Mouse (Mus musculus) ES-Bruce4 (cell line): ENCODE results near the gene Gpc5. TPM values are rescaled to one million over a fixed set of nuclear protein-coding genes. Genes with fewer than 3 reads are reported as not detected.

Experiments
- H3K27ac ChIP-seq: 2 replicates; pipeline ENCODE4 v1.5.1; 2012; ENCODE audit warnings: low read length, inconsistent platforms; ENCODE audit not compliant: insufficient read depth
- H3K27me3 ChIP-seq: 2 replicates; pipeline ENCODE4 v1.6.1; 2012; ENCODE audit warnings: mild to moderate bottlenecking, low read length, inconsistent platforms; ENCODE audit not compliant: control insufficient read depth, poor library complexity, insufficient read depth, severe bottlenecking
- H3K36me3 ChIP-seq: 2 replicates; pipeline ENCODE4 v1.6.1; 2012; ENCODE audit warnings: inconsistent platforms, mild to moderate bottlenecking, low read length, moderate library complexity; ENCODE audit not compliant: control insufficient read depth, poor library complexity, insufficient read depth, severe bottlenecking
- H3K4me1 ChIP-seq: one replicate; pipeline ENCODE4 v1.8.1; 2011; ENCODE audit warnings: low read length; ENCODE audit not compliant: control insufficient read depth, insufficient read depth
- H3K4me3 ChIP-seq: 2 replicates; pipeline ENCODE4 v1.5.1; 2011; ENCODE audit warnings: low read depth, mild to moderate bottlenecking, low read length
- H3K9ac ChIP-seq: 2 replicates; pipeline ENCODE4 v1.6.1; 2012; ENCODE audit warnings: low read depth, mild to moderate bottlenecking, inconsistent platforms; ENCODE audit not compliant: poor library complexity, severe bottlenecking
- H3K9me3 ChIP-seq: replicated peaks from 2 replicates; pipeline ENCODE4 v1.6.1; 2012; ENCODE audit warnings: mild to moderate bottlenecking, low read length, inconsistent platforms; ENCODE audit not compliant: control insufficient read depth, poor library complexity, insufficient read depth, severe bottlenecking
- CTCF ChIP-seq: IDR thresholded peaks from one replicate; pipeline ENCODE4 v1.8.1; 2011; ENCODE audit warnings: low read depth, low read length
- EP300 ChIP-seq: IDR thresholded peaks from 2 replicates; pipeline ENCODE4 v1.6.1; 2011; ENCODE audit warnings: low read depth, low read length; ENCODE audit not compliant: insufficient read depth
- POLR2A ChIP-seq: IDR thresholded peaks from one replicate; pipeline ENCODE4 v1.8.1; 2011; ENCODE audit warnings: low read length; ENCODE audit not compliant: insufficient read depth
- polyA plus RNA-seq: library from polyadenylated mRNA; stranded (reverse); fragments of >200 nt; gene quantifications from 2 replicates; pipeline ENCODE4 v1.2.4, GENCODE M21; 2011; ENCODE audit warnings: low read depth; ENCODE audit not compliant: missing spikeins, insufficient read depth, insufficient read length

The Gpc5 gene
- polyA plus RNA-seq, 1 experiment, result not detected

DNA sequence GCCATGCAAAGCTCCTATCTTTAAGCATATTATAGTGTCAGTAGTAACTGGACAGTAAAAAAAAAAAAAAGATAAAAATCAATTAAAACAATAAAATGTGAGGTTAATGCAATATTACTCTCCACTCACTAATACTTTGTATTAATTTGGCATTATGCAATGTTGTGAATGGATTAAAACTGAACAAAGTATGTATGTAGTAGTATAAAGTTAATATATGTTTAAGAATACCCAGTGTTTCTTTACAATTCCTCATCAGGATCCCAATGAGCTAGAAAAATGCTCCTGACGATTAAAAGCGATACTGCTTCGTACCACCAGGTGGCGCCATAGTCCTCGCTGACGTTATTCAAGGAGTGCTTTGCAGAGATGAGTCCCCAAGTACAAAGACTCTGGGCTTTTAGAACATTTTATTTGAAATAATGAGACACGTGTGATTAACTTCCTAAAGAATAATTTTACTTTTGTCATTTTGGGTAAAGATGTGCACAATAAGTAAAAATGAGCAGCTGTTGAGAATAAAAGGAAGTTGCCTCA lies 739.3 kb downstream of the Gpc5 start:
- no peak overlapping the region for H3K27ac ChIP-seq
- TF ChIP-seq POLR2A (no peak), CTCF (peak; percentile 45), EP300 (no peak)
- no peaks in the 10 kb centered on the region for H3K4me1 ChIP-seq
- H3K36me3 ChIP-seq, result no peaks in the 10 kb centered on the region
- H3K9me3 ChIP-seq, result no peaks in the 10 kb centered on the region
- H3K9ac ChIP-seq, result no peak overlapping the region
- no peak overlapping the region for H3K4me3 ChIP-seq
- H3K27me3 ChIP-seq, result no peaks in the 10 kb centered on the region

DNA sequence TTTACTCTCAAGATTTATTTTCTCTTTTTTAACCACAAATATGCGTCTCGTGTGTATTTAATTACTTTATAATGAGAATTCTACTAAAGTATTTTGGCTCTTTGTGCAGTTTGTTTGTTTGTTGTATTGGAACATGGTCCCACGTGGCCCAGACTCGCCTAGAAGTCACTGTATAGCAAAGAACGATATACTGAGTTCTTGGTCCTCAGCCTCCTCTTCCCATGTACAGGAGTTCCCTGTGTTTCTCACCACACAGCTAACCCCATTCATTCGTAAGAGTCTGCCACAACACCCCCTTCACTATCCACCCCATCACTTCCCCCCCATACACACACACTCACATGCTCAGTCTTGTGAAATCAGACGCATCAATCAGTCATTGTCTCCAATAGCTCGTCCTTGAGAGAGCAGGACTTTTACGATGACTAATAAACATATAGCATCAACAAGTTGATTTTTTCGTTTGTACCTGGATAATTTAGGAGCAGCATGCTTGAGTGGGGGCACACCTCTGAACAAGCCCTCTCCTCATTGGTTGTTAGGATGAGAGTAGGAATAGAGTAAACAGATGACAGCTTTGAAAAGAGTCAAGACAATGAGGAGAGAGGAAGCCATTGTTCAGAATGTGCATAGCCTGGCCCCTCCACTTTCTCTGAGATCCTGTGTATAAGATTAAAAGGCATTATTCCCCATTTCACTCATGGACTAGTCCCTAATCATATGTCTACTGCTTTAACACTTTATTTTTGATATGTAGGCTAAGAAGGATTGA lies 740.0 kb downstream of the Gpc5 start:
- Histone ChIP-seq H3K9ac (no peak overlapping the region), H3K27ac (no peak overlapping the region), H3K36me3 (no peaks in the 10 kb centered on the region), H3K4me3 (no peak overlapping the region), H3K27me3 (no peaks in the 10 kb centered on the region), H3K9me3 (no peaks in the 10 kb centered on the region), H3K4me1 (no peaks in the 10 kb centered on the region)
- TF ChIP-seq EP300 (no peak), POLR2A (no peak), CTCF (no peak)

DNA sequence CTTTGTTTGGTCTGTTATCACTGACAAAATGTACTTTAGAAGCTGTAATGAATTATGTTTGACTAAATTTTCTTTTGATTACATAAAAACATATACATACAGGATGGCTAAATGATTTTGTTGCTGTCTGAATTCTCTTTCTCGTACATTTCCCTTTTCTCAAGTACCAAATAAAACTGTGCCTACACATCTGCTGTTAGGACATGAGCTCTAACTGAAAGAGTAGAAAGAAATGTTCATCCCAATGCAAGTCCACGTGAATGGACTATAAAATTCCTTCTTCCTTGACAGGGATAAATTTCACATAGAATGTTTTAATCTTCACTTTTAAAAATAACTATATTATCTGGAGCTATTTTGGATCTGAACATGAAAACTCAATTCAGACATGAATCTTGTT lies 751.8 kb downstream of the Gpc5 start:
- Histone ChIP-seq H3K27ac (no peak overlapping the region), H3K9me3 (no peaks in the 10 kb centered on the region), H3K9ac (no peak overlapping the region), H3K4me1 (no peaks in the 10 kb centered on the region), H3K27me3 (no peaks in the 10 kb centered on the region), H3K36me3 (no peaks in the 10 kb centered on the region), H3K4me3 (no peak overlapping the region)
- TF ChIP-seq POLR2A (no peak), CTCF (no peak), EP300 (no peak)

DNA sequence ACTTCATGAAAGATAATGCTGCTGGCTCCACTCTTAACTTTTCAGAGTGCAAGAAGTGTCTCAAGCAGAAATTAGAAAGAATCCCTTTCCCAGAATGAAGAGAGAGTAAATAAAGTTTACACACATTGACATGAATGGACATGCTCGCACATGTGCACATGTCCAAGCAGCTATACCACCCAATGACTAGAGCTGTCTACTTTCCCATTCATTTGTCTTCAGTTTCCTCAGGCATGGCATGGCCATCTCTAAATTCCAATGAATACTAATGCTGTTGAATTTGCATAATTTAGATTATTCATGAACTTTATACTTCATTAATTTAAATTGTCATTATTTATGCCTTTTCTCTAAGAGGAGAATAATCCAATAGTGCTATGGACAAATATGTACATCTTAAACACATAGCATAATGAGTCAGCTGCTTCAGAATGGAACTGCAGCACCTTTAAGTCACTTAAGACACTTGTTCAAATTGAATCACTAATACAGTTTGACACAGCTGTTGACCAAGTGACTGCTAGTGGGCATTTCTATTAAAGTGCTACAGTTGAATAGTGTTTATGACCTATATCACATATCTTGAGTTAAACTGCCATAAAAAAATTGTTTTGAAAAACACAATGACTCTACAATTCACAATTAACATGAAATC lies 752.9 kb downstream of the Gpc5 start:
- no peak overlapping the region for H3K27ac ChIP-seq
- H3K36me3 ChIP-seq, result no peaks in the 10 kb centered on the region
- no peak overlapping the region for H3K9ac ChIP-seq
- H3K4me3 ChIP-seq, result no peak overlapping the region
- no peaks in the 10 kb centered on the region for H3K9me3 ChIP-seq
- H3K27me3 ChIP-seq, result no peaks in the 10 kb centered on the region
- TF ChIP-seq CTCF (no peak), POLR2A (no peak), EP300 (no peak)
- no peaks in the 10 kb centered on the region for H3K4me1 ChIP-seq

DNA sequence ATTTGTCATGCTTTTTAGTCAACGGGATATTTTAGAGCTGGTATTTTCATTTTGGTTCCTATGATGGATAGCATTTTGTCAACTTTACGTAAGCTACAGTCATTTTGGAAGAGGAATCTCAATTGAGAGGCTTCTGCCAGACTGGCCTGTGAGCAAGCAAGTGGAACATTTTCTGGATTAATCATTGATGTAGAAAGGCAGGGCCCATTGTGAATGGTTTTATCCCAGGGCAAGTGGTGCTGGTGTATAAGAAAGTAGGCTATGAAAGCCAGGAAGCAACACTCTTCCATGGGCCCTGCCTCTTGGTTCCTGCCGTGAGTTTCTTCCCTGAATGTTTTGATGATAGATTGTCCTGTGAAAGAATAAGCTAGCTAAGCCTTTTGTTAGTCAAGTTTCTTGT lies 777.1 kb downstream of the Gpc5 start:
- no peaks in the 10 kb centered on the region for H3K36me3 ChIP-seq
- H3K27me3 ChIP-seq, result no peaks in the 10 kb centered on the region
- no peak overlapping the region for H3K4me3 ChIP-seq
- TF ChIP-seq POLR2A (no peak), EP300 (no peak), CTCF (no peak)
- no peaks in the 10 kb centered on the region for H3K4me1 ChIP-seq
- no peak overlapping the region for H3K9ac ChIP-seq
- no peaks in the 10 kb centered on the region for H3K9me3 ChIP-seq
- no peak overlapping the region for H3K27ac ChIP-seq

DNA sequence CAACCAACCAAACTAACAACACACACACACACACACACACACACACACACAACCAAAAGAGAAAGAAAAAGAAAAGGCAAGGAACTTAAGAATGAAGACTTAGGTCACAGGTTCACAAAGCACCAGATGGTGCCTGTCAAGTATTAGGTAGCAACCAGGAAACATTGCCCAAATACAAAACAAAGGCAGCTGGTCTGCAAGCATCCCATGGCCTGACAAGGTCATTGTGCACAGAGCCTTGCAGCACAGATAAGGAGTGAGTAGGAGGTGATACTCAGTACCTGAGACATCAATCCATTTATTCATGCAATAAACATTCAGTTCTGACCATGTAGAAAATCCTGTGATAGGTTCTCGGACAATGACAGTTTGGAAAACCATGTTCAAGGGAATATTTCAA lies 884.0 kb downstream of the Gpc5 start:
- Histone ChIP-seq H3K36me3 (no peaks in the 10 kb centered on the region), H3K27ac (no peak overlapping the region), H3K9ac (no peak overlapping the region), H3K4me1 (no peaks in the 10 kb centered on the region), H3K4me3 (no peak overlapping the region), H3K9me3 (no peaks in the 10 kb centered on the region), H3K27me3 (no peaks in the 10 kb centered on the region)
- TF ChIP-seq POLR2A, result no peak
- TF ChIP-seq EP300, result peak; percentile 37; the same call in 1 of the 2 replicates
